Mouse (Mus musculus) adrenal gland, adult (tissue): ENCODE measurements around the gene Palld.

Experiments used
- DNase-seq, 2 experiments: peaks; one replicate each; pipeline ENCODE4 v3.0.0; 2022 to 2023; ENCODE audit warnings: low spot score in 1 of 2; ENCODE audit not compliant: inconsistent age in 2 of 2

Gene Palld

DNA sequence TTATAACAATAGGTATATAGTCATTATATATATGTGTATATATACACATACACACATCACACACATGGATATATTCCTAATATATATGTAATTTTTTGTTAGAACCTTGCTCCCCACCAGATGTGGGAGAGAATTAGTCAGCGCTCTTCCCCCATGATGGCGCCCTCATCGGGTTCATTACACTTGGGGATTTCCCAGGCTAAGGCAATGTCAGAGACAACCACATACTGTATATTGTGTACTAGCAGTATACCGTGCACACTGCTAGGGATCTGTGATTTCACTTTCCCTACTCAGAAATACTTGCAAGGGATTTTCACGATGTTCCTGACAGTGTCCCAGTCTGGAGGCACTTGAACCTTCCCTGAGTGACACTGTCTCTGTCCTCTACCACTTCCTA, 341.3 kb downstream of the Palld start:
- DNase-seq, result no peak

DNA sequence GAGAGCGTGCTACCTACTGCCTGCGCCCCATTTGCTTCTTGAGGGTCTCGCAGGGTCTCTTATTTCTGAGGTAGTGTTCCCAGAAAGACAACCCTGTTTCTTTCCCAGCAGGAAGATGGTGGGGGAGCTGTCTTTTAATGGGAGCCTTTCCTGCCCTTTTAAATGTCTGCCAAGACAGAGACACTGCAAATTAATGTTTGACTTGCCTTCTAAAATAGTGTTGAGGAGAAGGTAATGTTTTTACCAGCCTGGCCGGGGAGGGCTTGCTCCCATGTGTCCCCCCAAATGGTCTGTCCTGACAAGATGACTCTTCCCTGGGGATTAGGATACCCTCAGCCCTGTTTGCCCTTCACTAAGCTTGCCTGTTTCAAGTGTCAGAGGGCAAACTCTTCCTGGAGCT, 342.5 kb downstream of the Palld start:
- DNase-seq, result no peak

DNA sequence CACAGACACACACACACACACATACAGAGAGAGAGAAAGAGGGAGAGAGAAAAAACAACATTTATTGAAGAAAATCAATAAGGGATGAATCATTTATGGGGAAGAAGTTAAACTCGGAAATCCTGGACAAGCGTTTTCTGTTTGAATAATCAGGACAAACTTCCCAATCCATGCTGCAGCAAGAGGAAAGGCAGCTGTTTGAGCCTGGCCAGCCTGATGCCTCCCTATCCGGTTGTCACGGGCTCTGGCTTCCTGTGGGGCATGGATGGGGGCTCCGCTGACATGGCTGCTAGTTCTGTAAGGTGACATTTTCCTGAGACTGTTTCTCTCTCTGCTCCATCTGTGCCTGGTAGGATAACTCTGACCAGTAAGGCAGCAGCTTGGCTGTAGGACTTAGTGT, 343.0 kb downstream of the Palld start:
- DNase-seq, result no peak

- DNase-seq, result no peak
Observed at GRCm38 (mm10) chr8:61558051-61558846, 344.2 kb downstream of the Palld start.

GRCm38 (mm10) chr8:61557036-61557435, 345.5 kb downstream of the Palld start:
- no peak for DNase-seq

DNA sequence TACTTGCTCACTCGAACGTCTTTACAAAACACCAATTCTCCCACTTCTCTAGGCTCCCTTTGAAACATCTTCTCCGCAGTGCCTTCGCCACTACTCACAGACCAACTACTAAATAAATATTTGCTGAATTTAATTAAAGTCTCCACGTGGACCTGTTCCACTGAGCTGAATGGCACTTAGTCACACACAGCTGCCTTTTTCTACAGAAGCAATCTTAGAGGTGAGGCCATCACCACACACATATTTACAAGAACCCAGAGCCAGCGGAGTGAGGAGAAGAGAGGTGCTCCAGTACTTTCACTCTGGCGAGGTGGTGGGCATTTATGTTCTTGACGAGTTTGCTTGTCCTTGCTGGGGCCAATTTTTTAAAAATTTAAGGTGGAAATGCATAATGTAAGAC, 346.3 kb downstream of the Palld start:
- no peak for DNase-seq

DNA sequence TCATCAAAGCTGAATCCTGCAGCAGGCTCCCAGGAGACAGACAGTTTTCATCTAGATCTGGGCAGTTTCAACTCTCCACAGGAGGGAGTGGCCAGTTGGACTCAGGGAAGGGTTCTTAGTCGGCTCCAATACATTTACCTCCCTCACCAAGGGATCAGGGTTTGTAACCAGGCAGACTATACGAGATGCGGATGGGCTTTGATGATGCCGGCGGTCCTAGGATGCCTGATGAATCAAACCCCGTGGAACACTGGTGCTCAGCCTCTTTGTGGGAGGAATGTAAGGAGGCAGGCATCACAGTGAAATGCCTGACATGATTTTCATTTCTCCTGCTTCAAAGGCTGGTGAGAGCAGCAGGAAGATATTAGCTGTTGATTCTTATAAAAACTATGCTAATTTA, 347.1 kb downstream of the Palld start:
- DNase-seq, result no peak

DNA sequence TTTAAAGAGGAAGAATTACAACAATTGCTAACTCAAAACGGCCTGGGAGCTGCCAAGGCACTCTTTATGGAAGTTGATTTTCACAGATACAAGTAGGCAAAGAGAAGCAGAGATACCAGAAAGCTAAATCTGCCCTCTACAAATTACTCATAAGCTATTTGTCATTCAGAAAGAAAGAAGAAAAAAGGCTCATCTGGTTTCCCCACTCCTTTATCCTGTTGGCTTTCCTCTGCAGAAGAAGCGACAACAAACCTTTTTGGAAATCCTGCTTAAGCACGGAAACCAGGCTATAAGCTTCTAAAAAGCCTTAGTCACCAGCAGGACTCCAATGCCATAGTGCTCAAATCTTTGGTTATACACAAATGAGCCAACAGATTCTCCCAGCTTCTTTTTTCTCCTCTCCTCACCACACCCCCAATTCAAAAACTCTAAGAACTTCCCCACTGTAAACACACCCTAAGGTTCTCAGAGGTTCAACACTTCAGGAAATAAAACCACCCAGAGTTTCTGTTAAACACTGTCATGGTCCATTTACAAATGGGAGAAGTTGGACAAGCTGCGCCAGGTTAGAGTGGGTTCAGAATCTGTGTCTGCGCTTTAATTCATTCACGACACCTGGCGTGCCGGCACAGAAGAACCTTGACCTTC, 349.6 kb downstream of the Palld start:
- peak in 1 of 2 experiments; percentile 60 for DNase-seq

DNA sequence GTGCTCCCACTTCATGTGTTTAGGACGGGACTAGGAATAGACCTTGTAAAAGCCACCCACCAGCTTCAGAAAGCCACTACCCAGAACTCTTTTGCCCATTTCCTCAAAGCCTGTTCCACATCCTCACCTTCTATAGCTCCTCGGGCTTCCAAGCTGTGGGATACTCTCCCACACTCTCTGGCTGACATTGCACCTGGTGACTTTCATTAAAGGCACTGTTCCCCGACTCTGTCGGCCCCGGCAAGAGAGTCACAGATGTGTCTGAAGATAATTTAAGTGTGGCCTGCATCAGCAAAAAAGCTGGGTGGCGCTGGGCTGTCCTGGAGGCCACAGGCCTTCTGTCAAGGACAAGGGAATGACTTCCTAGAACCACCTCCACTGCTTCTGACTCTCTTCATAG, 350.3 kb downstream of the Palld start:
- DNase-seq, result peak; percentile 38 to 69

GRCm38 (mm10) chr8:61550006-61550748, 352.3 kb downstream of the Palld start:
- DNase-seq, result peak in 1 of 2 experiments; percentile 58

GRCm38 (mm10) chr8:61549585-61549984, 352.9 kb downstream of the Palld start:
- no peak for DNase-seq

GRCm38 (mm10) chr8:61539828-61540500, 362.5 kb downstream of the Palld start:
- peak; percentile 84 to 96 for DNase-seq

DNA sequence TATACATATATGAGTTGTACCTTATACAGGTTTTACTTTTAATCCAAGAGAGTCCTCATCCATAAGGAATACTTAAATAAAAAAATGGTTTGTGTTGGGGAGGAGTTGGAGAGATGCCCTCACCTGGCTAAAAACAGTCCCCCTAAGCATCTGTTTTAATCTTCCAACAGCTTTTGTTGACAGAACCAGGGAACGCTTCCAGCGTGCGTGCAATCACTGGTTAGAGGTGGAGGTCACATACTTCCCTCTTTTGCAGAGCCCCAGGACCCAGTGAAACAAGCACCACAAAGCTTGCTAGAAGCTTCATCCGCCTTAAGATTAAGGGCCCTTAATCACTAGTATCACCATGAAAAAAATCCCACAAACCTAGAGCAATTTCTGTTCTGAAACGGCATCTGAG, 365.0 kb downstream of the Palld start:
- no peak for DNase-seq

DNA sequence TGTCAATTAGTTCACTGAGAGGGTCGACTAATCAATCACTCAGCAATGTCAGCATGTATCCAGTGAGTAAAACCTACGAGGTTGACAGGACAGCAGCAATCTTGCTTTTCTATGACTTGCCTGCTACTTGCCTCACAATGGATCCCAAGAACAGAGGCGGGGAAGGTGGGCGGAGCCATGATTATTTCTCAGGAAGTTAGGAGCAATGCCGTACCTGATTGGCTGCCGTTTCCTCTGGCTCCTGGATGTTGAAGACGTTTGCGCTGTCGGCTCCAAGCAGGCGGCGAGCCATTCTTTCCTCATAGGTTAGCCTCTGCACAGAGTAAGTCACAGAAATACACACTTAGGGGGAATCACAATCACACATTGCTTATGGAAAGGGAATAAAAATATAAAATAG, 367.0 kb downstream of the Palld start:
- no peak for DNase-seq

GRCm38 (mm10) chr8:61533356-61533926, 369.0 kb downstream of the Palld start:
- DNase-seq, result no peak

- DNase-seq, result no peak
Observed at GRCm38 (mm10) chr8:61532831-61533230, 369.7 kb downstream of the Palld start.

GRCm38 (mm10) chr8:61531944-61532795, 370.3 kb downstream of the Palld start:
- no peak for DNase-seq

DNA sequence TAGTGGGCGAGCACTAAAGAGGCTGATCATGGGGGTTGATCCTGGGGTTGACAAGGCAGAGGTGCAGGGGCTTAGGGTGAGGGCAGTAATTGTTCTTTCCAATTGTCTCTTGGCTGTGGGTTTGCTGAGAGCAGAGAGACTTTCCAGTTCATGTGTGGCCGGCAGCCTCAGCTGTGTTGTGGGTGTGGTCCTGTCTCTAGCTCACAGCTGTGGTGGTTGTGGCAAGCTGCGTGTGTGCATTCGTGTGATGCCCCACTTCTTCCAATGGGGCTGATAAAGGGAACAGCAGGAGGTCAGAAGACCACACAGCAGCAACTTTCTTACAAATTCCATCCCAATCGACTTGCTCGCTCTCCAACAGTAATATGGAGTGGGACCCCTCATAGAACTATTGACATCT, 373.8 kb downstream of the Palld start:
- no peak for DNase-seq

GRCm38 (mm10) chr8:61528197-61528596, 374.3 kb downstream of the Palld start:
- no peak for DNase-seq

DNA sequence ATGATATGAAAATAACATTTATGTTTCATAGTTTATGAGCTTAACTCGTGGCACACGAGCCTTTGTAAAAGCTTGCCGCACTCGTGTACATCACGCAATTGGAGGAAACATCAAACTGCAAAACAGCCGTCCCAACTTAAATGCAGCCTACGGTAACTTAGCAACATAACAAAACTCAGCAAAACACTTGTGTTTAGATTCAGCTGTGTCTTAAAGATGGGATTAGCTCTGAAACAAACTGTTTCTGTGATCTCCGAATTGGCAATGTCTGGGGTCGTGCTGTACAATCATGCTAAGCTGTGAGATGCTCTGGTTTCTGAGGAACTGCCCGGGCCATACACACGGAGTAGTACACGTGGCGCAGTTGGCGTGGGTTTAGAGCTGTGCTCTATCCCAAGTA, 375.5 kb downstream of the Palld start:
- no peak for DNase-seq
